Mouse (Mus musculus) small intestine, adult 2 months (tissue): ENCODE measurements around the gene Apob.

Source experiments
- CTCF ChIP-seq: fragments of 200-500 bp; IDR thresholded peaks from 2 replicates; pipeline ENCODE4 v1.5.1; 2012; ENCODE audit warnings: low read depth, mild to moderate bottlenecking, control low read depth, inconsistent platforms, low read length, moderate library complexity, mixed read lengths; ENCODE audit not compliant: insufficient replicate concordance, insufficient read length; ENCODE audit errors: extremely low read depth
- POLR2A ChIP-seq: fragments of 200-500 bp; IDR thresholded peaks from 2 replicates; pipeline ENCODE4 v1.6.1; 2012; ENCODE audit warnings: low read depth, mild to moderate bottlenecking, control low read depth, inconsistent platforms, low read length, moderate library complexity

- TF ChIP-seq POLR2A (no peak), CTCF (no peak)
Observed at GRCm38 (mm10) chr12:8031595-8032358, 54.3 kb downstream of the Apob start.
